Mouse (Mus musculus) lung, postnatal 10 days (tissue): Measurements from ENCODE around the gene Slc6a1.

Source experiments
- DNase-seq: peaks from one replicate; pipeline ENCODE4 v3.0.0; 2021

The Slc6a1 gene

DNA sequence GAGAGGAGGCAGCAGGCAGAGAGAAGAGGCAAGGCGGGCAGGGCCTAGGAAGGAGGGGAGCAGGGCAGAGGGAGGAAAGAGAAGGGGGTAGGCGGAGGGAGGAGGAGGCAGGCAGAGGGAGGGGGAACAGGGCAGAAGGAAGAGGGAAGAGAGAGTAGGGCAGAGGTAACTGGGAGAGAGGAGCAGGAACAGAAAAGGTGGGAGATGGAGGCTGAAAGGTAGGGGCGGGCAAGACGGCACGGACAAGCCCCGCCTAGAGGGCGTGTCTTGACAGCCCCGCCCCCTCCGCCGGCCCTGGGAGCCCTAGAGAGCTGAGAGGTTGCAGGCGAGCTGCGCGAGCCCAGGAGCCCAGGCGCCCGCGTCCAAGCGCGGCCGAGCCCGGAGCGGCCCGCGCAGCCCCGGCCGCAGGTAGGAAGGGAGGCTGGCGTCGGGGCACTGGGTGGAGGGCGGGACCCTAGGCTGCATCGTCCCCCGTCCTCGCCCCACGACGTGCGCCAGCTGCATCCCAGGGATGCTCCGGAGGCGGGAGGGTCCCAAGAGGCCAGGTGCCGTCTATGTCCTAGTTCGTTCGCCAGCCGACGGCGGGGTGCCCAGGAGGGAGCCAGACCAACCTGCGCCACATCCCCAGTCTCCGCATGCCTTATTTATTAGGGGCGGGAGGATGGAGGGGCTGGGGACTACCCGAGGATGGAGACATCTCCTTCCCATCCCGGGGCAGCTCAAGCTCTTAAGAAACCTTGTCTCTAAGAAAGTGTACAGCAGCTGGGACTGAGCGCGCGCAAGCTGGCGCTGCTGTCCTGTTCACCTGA, at the start of gene Slc6a1:
Slc6a1 (plus strand) TSS at position 167 of the 809 bp plus-strand sequence.
- peak; percentile 62 for DNase-seq

DNA sequence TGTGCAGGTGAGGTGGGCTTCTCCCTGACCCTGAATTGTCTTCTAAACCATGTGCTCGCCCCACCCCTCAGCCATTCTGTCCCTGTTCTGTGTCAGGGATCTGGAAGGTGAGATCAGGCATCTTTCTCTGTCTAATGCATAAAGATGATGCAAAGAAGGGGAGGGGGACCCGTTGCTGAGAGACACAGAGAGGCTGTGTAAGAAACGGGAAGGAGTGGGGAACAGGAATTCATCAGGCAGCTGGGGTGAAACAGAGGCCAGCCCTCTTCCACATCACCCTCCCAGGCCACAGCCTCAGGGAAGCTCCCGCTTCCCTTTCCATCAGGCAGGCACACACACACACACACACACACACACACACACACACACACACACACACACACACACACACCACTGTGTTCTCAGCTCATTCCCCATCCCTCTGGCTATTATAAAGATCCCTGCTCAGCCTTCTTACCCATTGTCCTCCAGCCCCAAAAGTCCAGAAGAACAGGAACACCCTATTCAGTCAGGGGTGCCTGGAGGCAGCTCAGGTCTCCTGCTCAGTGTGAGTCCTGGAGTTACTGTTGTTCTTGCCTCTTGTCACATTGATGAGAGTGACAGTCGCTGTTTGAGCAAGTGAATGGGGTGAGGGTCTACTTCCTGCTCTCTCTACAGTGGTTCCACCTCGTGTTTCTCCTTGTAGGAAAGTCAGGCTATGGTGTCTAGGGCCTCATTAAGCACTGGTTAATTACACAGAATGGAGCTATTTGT, 43.4 kb upstream of the Slc6a1 start:
- no peak for DNase-seq

DNA sequence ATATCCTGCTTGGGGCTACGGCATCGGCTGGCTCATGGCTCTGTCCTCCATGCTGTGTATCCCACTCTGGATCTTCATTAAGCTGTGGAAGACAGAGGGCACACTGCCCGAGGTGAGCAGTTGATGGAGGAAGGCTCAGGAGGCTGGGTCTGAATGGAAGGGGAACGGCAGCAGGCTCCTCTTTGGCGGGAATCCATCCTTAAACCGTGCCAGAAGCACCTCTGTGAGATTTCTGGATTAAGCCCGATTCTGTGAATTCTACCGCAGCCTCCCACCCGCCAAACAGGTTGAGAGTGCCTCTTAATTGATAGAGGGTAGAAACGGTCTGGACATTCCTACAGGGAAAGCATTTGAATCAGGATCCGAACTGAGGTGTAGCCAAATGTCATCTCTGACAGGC, 36.8 kb upstream of the Slc6a1 start:
- DNase-seq: no peak

DNA sequence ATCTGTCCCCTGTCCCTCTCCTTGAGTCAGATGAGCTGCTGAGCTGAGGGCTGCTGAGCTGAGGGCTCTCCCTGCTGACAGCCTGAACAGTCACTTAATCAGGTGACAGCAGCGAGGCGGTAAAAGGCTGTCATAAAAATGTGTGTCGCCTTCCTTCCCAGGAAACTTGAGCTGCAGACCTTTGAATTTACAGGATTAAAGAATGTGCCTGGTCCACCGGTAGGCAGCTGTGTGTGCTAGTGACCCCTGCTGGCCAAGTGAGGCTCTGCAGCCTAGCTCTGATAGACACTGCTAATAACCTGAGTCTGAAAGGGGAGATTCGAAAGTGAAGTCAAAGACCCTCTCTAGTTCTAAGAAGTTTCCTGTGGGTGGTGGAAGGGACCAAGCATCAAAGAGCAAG, 32.1 kb upstream of the Slc6a1 start:
- DNase-seq: peak; percentile 68

DNA sequence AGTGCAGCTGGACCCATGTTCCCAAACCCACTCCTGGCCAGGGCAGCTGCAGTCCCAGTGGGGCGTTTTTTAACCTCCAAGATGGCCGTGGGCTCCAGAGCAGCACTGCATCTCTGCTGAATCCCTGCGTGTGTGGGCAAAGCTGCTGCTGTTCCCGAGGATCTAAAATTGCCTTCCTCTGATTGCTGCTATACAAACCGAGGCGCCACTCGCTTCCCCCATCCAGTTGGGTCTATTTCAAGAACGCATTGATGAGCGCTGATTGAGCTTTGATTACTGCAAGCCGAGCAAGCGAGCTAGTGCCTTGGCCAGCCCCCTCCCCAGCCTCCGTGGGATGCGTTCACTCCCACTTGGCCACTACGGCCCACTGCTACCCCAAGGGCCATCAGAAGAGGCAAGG, 27.5 kb upstream of the Slc6a1 start:
- no peak for DNase-seq

DNA sequence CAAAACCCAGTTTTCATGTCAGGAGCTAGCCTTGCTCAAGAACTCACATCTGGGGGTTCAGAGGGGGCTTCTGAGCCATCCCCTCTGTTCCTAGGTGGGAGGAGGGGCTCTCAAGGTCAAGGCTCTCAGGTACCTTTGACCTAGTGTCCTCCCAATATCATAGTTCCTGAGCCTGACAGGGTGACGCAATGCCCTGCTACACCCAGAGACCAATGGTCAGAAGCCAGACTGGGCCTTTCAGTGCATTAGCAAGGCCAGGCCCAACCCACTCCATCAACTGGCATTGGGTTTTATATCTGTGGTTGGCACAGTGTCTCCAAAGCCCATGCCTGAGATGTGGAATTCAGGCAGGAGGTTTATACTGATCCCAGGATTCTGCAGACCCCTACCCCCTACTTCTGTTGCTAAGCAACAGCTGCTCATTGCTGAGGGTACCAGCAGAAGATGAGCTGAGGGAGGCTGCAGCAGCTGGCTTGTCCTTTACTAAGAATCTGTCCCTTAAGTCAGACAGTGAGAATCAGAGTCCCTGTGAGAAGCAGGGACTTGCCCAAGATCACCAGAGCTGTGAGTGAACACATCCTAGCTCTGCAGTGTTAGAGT, 24.6 kb upstream of the Slc6a1 start:
- DNase-seq: no peak

DNA sequence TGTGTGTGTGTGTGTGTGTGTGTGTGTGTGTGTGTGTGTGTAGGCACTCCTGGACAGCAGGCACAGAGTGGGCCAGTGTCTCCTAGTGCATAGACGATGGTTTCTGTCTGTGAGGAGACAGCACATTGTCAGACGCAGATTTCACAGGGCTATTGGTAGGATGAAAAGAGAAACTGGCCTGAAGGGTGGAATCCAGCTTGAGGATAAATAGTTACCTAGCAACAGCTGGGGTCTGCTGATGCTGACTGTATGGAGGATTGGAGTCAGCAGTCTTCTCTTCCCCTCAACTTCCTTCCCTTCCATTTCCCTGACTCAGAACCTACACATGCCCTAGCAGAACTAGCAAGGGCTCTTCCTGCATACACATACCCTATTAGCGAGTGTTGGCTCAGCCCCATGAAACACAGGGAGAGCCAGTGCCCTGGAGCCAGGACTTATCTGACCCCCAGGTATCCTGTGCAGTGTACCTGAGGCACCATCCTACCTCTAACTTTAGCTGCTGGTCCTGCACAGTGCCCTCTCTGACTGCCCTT, 23.7 kb upstream of the Slc6a1 start:
- DNase-seq: no peak

DNA sequence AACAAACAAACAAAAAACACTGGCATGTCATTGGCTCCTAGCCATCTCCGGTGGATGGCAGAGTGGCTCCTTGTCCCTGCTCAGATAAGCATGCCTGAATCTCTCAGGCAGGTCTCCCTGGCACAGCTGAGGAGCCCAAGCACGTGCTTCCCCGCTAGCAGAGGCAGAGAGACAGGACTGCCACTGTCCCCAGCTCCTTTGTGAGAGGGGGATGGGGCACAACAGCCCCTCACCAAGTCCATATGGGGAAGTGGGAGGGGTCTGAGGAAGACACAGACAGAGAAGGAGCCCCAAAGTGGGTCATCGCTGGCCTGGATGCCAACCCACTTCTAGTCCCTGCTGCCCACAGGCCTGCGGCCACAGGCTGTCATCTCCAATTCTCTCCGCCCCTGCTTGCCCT, 20.8 kb upstream of the Slc6a1 start:
- DNase-seq: no peak

DNA sequence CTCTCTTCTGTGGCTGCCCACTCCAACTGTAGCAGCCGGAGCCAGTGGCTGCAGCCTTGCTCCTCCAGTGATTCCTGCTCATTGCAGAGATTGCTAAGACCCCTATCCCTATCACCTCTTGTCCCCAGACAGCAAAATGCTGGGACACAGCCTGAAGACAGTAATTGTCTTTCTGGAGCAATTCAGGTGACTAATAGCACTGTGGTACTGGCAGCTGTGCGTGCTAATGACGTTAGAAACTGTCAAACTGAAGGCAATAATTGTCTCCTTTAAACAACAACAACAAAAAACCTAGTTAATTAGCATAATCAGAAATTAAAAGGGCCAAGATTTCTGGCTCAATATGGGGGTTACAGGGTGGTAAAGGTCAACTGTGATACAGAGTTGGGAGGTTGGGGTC, 18.4 kb upstream of the Slc6a1 start:
- DNase-seq: no peak

DNA sequence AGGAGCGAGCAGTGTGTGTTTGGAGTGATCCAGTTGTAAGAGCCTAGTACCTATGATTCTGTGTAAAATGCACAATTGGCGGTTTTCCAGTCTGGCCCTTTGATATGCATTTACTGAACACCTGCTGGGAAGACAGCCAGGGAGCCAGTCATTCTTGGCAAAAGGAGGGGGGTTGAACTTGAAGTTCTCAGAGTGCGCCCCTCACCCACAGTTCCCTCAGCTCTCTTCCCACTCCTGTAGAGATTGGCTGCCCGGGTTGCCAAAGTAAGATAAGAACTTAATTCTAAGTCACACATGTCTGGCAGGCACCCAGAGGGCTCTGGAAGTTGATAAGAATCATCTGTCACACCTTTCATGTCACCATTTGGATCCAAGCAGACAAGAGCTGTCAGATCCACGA, 18.0 kb upstream of the Slc6a1 start:
- DNase-seq: no peak

DNA sequence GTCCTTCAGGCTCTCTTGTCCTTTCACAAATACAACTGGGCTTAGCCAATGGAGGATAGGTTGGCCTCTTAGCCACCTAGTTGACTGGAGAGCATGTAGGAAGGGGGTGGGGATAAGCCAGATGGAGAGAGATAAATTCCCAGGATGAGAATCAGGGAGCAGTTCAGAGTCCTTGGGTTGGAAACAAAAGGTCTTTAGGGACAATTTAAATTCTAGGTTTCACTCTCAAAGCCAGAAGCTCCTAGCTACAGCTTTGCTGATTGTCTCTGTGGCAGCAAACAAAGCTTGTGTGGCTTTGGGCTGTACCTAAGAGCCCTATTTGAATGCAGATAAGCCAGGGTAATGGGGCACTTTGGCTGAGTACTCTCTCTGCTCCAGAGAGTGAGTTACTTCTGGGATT, 16.2 kb upstream of the Slc6a1 start:
- no peak for DNase-seq

DNA sequence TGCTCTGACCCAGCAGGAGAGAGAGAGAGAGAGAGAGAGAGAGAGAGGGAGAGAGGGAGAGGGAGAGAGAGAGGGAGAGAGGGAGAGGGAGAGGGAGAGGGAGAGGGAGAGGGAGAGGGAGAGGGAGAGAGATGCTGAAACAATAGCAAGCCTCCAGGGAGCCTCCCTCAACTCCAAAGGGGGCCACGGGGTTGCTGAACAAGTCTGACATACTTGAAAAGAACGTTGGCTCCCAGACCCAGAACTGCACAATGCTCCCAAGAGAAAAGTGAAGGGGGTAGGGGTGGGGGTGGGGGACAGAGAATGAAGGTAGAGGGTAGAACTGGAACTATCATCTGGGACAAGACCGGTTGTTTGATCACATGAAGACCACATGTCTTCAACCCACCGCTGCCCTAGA, 14.5 kb upstream of the Slc6a1 start:
- no peak for DNase-seq

DNA sequence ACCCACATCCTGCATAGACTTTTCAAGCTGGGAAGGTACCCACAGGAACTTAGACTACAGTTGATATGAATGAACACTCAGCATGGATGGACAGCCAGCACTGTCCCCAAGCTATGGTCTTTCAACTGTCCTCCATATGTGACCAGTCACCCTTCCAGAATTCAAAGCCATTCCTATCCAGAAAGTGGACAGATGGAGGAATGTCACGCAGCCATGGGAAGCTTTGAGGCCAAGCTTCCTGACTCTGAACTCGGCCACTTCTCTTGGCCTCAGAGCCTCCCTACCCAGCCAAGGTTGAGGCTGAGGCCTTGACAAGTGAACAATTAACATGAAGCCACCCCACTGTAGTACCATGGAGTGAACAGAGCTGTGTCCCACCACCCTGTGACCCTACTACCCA, 12.8 kb upstream of the Slc6a1 start:
- no peak for DNase-seq

DNA sequence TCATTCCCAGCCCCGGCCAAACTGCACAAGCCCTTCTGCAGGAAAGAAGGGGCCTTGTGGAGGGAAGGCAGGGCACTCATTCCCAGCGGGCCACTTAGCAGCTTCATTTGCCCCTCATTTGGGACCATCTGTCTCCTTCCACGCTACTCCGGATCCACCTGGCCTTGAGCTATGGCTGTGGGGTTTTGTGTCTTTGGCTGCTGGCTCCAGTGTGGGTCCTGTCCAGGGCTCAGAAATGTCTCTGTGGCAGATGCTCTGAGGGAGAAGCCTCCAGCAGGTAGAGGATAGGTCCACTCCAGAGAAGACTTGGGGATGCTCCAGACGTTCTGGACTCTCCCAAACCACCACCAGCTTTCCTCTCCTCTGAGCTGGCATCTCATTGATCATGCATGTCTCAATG, 11.6 kb upstream of the Slc6a1 start:
- no peak for DNase-seq

DNA sequence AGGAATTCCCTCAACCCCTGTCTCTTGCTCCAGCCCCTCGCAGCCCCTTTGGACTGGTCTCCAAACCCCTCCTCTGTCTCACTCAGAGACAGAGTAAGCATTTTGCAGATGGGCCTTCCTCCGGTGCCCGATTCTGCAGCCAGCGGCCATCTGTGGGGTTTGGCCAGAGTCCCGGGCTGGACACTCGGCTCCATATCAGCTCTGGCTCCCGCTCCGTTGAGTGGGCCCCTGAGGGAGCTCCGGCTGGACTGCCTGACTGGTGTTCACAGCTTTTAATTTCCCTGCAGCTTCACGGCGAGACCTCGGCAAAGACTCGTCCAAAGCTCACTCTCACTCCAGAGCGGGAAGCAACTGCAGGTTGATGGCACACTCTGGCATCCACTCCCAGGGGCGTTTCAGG, 10.2 kb upstream of the Slc6a1 start:
- peak; percentile 48 for DNase-seq

DNA sequence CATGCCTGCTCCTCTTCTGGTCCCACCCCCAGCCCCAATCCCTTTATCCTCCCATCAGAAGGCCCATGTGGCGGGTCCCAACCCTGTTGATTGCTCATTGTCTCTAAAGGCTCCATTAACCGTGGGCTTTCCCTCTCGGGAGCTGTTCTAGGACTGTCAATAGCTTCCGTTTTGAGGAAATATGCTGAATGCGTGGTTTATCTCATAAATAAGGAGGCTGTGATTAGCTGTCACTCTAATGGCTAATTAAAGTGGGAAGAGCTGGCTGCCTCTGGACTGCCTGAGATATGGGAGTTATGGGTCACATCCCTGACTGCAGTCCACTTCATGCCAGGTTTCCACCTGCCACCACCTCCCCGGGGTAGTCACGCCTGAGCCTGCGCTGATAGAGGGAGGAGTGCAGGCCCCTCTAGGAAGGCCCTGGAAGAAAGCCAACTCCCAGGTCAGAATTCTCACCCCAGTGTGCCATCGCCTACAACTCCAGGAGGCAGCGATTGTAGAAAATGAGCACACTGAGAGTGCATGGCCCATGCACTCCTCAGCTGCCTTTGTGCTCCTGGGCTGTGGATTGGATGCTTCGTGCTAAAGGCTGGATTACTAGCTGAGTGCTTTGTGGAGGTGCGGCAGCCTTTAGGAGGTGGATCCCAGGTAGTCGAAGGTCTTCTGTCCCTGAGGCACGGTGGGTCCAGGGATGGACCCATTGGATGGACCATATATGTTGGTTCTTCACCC, 8.3 kb upstream of the Slc6a1 start:
- DNase-seq: no peak

DNA sequence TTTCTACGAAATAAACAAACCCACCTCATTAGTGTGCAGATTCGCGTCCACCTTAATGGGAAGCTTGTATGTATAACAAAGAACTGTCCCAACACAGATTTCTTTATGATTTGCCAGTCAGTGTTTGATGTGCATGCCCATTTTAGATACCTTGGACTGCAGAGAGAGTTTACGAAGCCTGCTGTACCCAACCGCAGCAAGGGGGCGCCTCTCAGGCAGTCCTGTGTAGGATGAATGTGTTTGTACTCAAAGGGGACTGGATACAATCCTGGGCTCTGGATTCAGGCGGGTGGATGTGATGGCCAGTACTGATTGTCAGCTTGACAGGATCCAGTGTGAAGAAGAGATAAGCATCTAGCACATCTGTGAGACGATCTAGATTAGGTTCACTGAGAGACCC, 6.6 kb upstream of the Slc6a1 start:
- no peak for DNase-seq

DNA sequence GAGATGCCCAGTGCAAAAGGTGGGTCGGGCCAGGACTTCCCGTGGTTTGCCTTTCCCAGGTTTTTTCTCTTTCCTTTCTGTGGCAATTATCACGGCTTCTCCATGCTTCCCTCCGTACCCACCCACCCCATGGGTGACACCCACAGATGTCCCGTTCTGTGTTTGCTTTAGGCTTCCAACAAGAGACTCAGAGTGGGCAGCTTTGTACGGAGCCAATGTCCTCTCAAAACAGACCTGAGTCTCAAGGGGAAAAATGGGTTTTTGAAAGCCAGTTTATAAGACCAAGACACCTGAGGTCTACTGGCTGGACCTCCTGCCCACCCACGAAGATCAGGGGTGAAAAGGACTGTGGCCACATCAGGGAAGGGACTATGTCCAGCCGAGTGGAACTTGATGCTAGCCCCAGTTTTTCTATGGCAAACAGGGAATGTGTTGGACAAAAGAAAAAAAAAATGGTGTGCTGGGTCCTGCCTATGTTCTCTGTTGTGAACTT, 889 bp downstream of the Slc6a1 start:
- DNase-seq: no peak

DNA sequence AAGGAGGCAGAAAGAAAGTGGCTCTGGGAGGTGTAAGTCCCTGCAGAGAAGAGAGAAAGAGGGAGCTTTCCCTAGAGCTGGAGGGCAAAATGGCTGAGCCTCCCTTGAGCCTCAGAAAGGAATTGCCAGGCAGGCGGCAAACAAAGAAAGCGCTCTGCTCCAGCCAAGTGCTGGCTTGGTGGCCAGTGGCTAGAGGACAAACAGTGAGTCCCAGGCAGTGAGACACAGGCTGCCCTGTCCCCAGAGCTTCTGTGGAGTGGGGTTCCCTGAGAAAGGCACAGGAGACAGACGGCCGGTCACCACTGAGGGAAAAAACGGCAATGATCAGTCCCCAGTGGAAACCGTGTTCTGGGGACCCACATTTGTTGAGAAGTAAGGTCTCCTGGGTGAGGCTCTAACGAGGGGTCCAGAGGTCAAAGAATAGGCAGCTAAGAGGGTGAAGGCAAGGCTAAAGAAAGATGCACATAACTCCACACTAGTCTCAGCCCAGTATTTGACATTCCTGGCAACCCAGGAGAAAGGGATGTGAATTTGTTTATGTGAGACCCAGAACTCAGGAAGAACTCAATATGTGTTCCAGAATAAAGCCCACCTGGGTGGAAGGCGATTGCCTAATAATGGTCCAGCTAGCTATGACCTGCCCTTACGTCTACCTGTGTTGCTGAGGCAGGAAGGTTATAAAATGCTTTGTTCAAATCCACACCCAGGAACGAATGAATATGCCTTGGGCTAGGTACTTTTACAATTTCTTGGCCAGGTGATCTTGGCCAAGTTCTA, 1.7 kb downstream of the Slc6a1 start:
- no peak for DNase-seq

DNA sequence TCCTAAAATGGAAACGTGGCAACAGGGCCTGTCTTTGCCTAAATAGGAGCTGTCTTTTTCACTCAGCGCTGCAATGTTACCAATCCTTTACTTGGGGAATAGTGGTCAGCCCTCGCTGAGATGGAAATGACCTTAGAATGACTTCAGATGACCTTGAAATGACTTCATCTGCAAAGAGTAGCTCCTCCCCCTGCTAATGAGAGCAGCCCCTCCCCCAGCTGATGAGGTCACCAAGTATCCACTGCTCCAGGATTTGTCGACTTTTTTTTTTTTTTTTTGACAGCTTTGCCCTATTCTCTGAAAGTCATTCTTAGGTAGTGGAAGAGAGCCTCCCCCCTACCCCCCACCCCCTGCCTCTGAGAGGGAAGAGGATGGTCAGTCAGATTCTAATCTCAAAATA, 3.0 kb downstream of the Slc6a1 start:
- DNase-seq: no peak

DNA sequence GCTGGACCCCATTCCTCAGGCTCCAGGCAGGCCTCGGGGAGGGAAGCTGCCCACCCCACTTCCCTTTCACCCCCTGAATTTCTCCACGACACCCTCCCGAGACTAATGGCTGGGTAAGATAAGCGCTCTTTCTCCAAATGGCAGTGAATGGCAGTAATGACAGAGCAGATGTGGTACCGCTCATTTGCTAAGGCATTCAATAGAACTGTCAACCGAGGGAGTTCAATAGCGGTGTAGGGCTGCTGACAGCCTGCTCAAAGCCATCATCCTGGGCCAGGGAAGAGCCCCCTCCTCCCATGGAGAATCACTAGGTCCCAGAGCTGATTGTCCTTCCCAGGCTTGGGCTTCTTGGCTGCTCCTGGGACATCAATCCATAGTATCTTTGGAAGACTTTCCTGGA, 6.7 kb downstream of the Slc6a1 start:
- DNase-seq: no peak

DNA sequence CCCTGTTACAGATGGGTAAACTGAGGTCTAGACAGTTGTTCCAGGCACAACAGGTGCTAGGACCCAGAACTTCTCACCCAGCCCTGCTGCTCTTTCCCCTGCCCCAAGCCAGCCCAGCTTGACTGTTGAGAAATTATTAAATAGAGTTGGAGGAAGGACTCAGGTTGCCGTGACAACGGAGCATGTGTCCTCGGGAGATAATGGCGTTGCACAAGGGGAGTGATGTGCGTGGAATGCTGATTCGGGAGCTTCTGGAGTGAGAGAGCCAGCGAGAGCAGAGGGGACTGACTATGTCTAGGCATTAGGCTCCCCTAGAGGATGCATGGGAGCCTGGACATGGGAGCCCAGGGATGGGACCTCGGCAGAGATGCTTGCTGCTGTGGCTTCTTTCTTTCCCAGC, 7.7 kb downstream of the Slc6a1 start:
- DNase-seq: no peak
